Mouse (Mus musculus): ENCODE data around the gene Ate1.

GRCm38 (mm10) chr7:130394697-130395096, 125.5 kb downstream of the Ate1 start:
- TF ChIP-seq CTCF (IDR thresholded peaks at IDR 0.05; ENCODE audit: control insufficient read depth, insufficient read depth, low read length) (no peak), POLR2A (IDR thresholded peaks at IDR 0.05; ENCODE audit: borderline replicate concordance, control insufficient read depth, low read depth, low read length) (no peak)
